ENCODE assay signal across 12 mouse cellular contexts in genomic region chr7:4297189-4297588, GRCm38 (mm10). TPM values are rescaled to one million over a fixed set of nuclear protein-coding genes. Genes with fewer than 3 reads are reported as not detected.
DNase-seq lines count a peak whose midpoint lies in the region; ATAC-seq and TF ChIP-seq lines count a peak whose summit lies in the region.
"Had no signal": no experiment of that assay in that cellular context is flagged by ENCODE, and none has a peak within 500 bp of the region (broad histone marks: within the 10 kb centered on the region; RNA-seq: fewer than 3 reads in every experiment).

No protein-coding gene starts in this region.

- dilution Hi-C loops in CH12.LX (cut with MboI; ENCODE audit: extremely low pct_ligation_motif_present, extremely low pct_unique_long_range_greater_than_20kb, low sequenced_read_pairs) = no loop called here

- no peak for DNase-seq in kidney, postnatal 0 days (ENCODE audit: low spot score)
- peak; percentile 79 for DNase-seq in CH12.LX (ENCODE audit: extremely low read depth)
- DNase-seq in Patski (ENCODE audit: low read depth, low spot score) = no peak
- DNase-seq in liver, embryonic 14.5 days (ENCODE audit: low read depth in 3 of 3, low spot score in 3 of 3) = peak in 1 of 3 experiments; percentile 2
- DNase-seq in gastrocnemius, postnatal 4 days (ENCODE audit: low spot score in 2 of 2) = no peak
- DNase-seq in MN1 (ENCODE audit: low spot score) = no peak
- DNase-seq: cerebellum, adult 9-11 months had no signal

- no peak overlapping the region for H3K4me3 ChIP-seq in kidney, postnatal 0 days (replicated peaks; ENCODE audit: low read depth, low read length)
- H3K4me3 ChIP-seq in kidney, embryonic 14.5 days (ENCODE audit: low read length) = no peak overlapping the region
- no peak overlapping the region for H3K4me3 ChIP-seq in CH12.LX (replicated peaks in 1 of 3; ENCODE audit: low read depth in 2 of 3, low read length in 2 of 3, poor library complexity in 1 of 3)
- no peak overlapping the region for H3K4me3 ChIP-seq in liver, embryonic 14.5 days (ENCODE audit: insufficient read depth in 1 of 2, low read depth in 2 of 2, low read length in 2 of 2)
- H3K4me3 ChIP-seq: limb, embryonic 13.5 days had no signal

- no peaks in the 10 kb centered on the region for H3K36me3 ChIP-seq in kidney, postnatal 0 days (ENCODE audit: insufficient read depth, low read length)
- no peaks in the 10 kb centered on the region for H3K36me3 ChIP-seq in kidney, embryonic 14.5 days (ENCODE audit: control insufficient read depth, insufficient read depth, low read length)
- H3K36me3 ChIP-seq in CH12.LX (replicated peaks in 1 of 2; ENCODE audit: control insufficient read depth in 1 of 2, insufficient read depth in 1 of 2, low read length in 1 of 2) = no peaks in the 10 kb centered on the region
- no peaks in the 10 kb centered on the region for H3K36me3 ChIP-seq in liver, embryonic 14.5 days (replicated peaks; ENCODE audit: control insufficient read depth, insufficient read depth, low read depth)
- H3K36me3 ChIP-seq: limb, embryonic 13.5 days had no signal

- in situ Hi-C loops in CH12.LX (cut with MboI; ENCODE audit: low pct_ligation_motif_present, low pct_unique_long_range_greater_than_20kb, low sequenced_read_pairs) = loop anchor here (10.0 kb wide), 1 partner anchor 138 kb away; no protein-coding TSS in a partner anchor
- in situ Hi-C loops in Patski (cut with MboI; ENCODE audit: low pct_unique_long_range_greater_than_20kb) = no loop called here

- WGBS in kidney, postnatal 0 days = 46% methylated on average over 1 of the region's 1 CpGs
- 39% methylated on average over 1 of the region's 1 CpGs for WGBS in kidney, embryonic 14.5 days
- WGBS in liver, embryonic 14.5 days (ENCODE audit: insufficient replicate concordance) = 28% methylated on average over 1 of the region's 1 CpGs

- no peaks in the 10 kb centered on the region for H3K9me3 ChIP-seq in kidney, postnatal 0 days (replicated peaks; ENCODE audit: low read length)
- no peaks in the 10 kb centered on the region for H3K9me3 ChIP-seq in kidney, embryonic 14.5 days (ENCODE audit: control insufficient read depth, low read length)
- no peaks in the 10 kb centered on the region for H3K9me3 ChIP-seq in CH12.LX (replicated peaks; ENCODE audit: low read length)
- no peaks in the 10 kb centered on the region for H3K9me3 ChIP-seq in liver, embryonic 14.5 days (ENCODE audit: control insufficient read depth, low read length)
- H3K9me3 ChIP-seq: limb, embryonic 13.5 days had no signal

- peak; percentile 34; the same call in 1 of the 2 replicates for TF ChIP-seq CTCF in kidney, postnatal 0 days (IDR thresholded peaks at IDR 0.05; ENCODE audit: low read depth)
- TF ChIP-seq CTCF in CH12.LX (conservative IDR thresholded peaks at IDR 0.05 in 1 of 2, IDR thresholded peaks at IDR 0.05 in 1 of 2; ENCODE audit: low read depth in 2 of 2, low read length in 2 of 2) = peak; percentile 62 to 88
- TF ChIP-seq CTCF in Patski (IDR thresholded peaks at IDR 0.05) = peak; percentile 46
- peak; percentile 59 for TF ChIP-seq CTCF in liver, embryonic 14.5 days (IDR thresholded peaks at IDR 0.05; ENCODE audit: low read depth)

- no peaks in the 10 kb centered on the region for H3K27me3 ChIP-seq in kidney, postnatal 0 days (ENCODE audit: insufficient read depth, low read length)
- H3K27me3 ChIP-seq in kidney, embryonic 14.5 days (ENCODE audit: control insufficient read depth, insufficient read depth, low read length) = no peaks in the 10 kb centered on the region
- H3K27me3 ChIP-seq in CH12.LX (replicated peaks) (no peaks in the 10 kb centered on the region), Patski (peaks cover 8% of the 10 kb centered on the region)
- no peaks in the 10 kb centered on the region for H3K27me3 ChIP-seq in liver, embryonic 14.5 days (ENCODE audit: control insufficient read depth, insufficient read depth, low read length)
- H3K27me3 ChIP-seq: limb, embryonic 13.5 days had no signal

- no peak for ATAC-seq in kidney, postnatal 0 days (replicated peaks; ENCODE audit: low FRiP score, low read depth)
- no peak for ATAC-seq in kidney, embryonic 14.5 days (ENCODE audit: low FRiP score, low TSS enrichment)
- ATAC-seq in Patski = no peak
- no peak for ATAC-seq in liver, embryonic 14.5 days (ENCODE audit: insufficient read depth)
- no peak; the same call in 1 of the 2 replicates for ATAC-seq in monocyte, adult 5-6 weeks (replicated peaks; ENCODE audit: insufficient number of reproducible peaks, low FRiP score, low TSS enrichment, poor library complexity, severe bottlenecking)

- H3K27ac ChIP-seq in kidney, postnatal 0 days = no peak overlapping the region
- no peak overlapping the region for H3K27ac ChIP-seq in kidney, embryonic 14.5 days (ENCODE audit: low read depth, low read length)
- H3K27ac ChIP-seq in CH12.LX (ENCODE audit: insufficient read depth, low read depth) = no peak overlapping the region
- no peak overlapping the region for H3K27ac ChIP-seq in liver, embryonic 14.5 days
- H3K27ac ChIP-seq: limb, embryonic 13.5 days had no signal

- H3K79me2 ChIP-seq in CH12.LX (replicated peaks; ENCODE audit: control insufficient read depth, extremely low read depth, insufficient read depth, poor library complexity, severe bottlenecking) = no peaks in the 10 kb centered on the region

- POLR2A ChIA-PET in Patski (lab: Charles Lee) = no interaction called here

- no peak overlapping the region for H3K4me2 ChIP-seq in kidney, postnatal 0 days (ENCODE audit: low read length)
- H3K4me2 ChIP-seq in kidney, embryonic 14.5 days (replicated peaks; ENCODE audit: low read depth, low read length) = no peak overlapping the region
- H3K4me2 ChIP-seq in CH12.LX (ENCODE audit: insufficient read depth, low read depth, poor library complexity, severe bottlenecking) = no peak overlapping the region
- no peak overlapping the region for H3K4me2 ChIP-seq in liver, embryonic 14.5 days (ENCODE audit: low read depth)
- H3K4me2 ChIP-seq: limb, embryonic 13.5 days had no signal

- CTCF ChIA-PET in Patski (lab: Charles Lee) = no interaction called here

- no peak for TF ChIP-seq POLR2A in CH12.LX (IDR thresholded peaks at IDR 0.05; ENCODE audit: low read depth, low read length)

- no peak for TF ChIP-seq EP300 in CH12.LX (IDR thresholded peaks at IDR 0.05; ENCODE audit: low read length)
- no peak for TF ChIP-seq EP300 in liver, embryonic 14.5 days (IDR thresholded peaks at IDR 0.05; ENCODE audit: low read depth)

- peak; percentile 67 for TF ChIP-seq RAD21 in CH12.LX (IDR thresholded peaks at IDR 0.05; ENCODE audit: low read depth, low read length)

- H3K9ac ChIP-seq in kidney, postnatal 0 days (ENCODE audit: low read depth, low read length) = no peak overlapping the region
- no peak overlapping the region for H3K9ac ChIP-seq in kidney, embryonic 14.5 days (ENCODE audit: low read depth, low read length)
- no peak overlapping the region for H3K9ac ChIP-seq in CH12.LX (ENCODE audit: insufficient read depth, low read depth)
- H3K9ac ChIP-seq in liver, embryonic 14.5 days (replicated peaks) = no peak overlapping the region
- H3K9ac ChIP-seq: limb, embryonic 13.5 days had no signal

- no peaks in the 10 kb centered on the region for H3K4me1 ChIP-seq in kidney, postnatal 0 days (replicated peaks; ENCODE audit: insufficient read depth, low read length)
- H3K4me1 ChIP-seq in kidney, embryonic 14.5 days (ENCODE audit: control insufficient read depth, insufficient read depth, low read length) = no peaks in the 10 kb centered on the region
- H3K4me1 ChIP-seq in CH12.LX (ENCODE audit: control insufficient read depth in 1 of 2, insufficient read depth in 2 of 2) = peaks cover 0 to 22% of the 10 kb centered on the region in 2 experiments; a peak in 2 of 4 replicates
- H3K4me1 ChIP-seq in liver, embryonic 14.5 days (replicated peaks; ENCODE audit: control insufficient read depth in 2 of 2, insufficient read depth in 2 of 2, low read length in 1 of 2) = no peaks in the 10 kb centered on the region
- H3K4me1 ChIP-seq: limb, embryonic 13.5 days had no signal

TF ChIP-seq in CH12.LX, 34 proteins besides CTCF, POLR2A, EP300 and RAD21 (continues in another document):
- TF ChIP-seq USF2 (conservative IDR thresholded peaks at IDR 0.05; ENCODE audit: low read depth, low read length) (no peak), SMC3 (IDR thresholded peaks at IDR 0.05; ENCODE audit: low read depth, low read length) (peak; percentile 87), ELF1 (IDR thresholded peaks at IDR 0.05; ENCODE audit: low read depth, low read length) (no peak), BHLHE40 (IDR thresholded peaks at IDR 0.05; ENCODE audit: low read depth, low read length) (peak; percentile 60), MYC (IDR thresholded peaks at IDR 0.05; ENCODE audit: low read depth, low read length) (0 out of 2 replicates have a peak, but pooled peaks have one; percentile 42), MAX (IDR thresholded peaks at IDR 0.05; ENCODE audit: low read length) (peak; percentile 37; the same call in 1 of the 2 replicates), MAFK (IDR thresholded peaks at IDR 0.05; ENCODE audit: insufficient replicate concordance, low read length) (no peak), MEF2A (IDR thresholded peaks at IDR 0.05; ENCODE audit: borderline replicate concordance, low read depth, low read length) (no peak), USF1 (IDR thresholded peaks at IDR 0.05; ENCODE audit: low read depth, low read length) (peak; percentile 14; the same call in 1 of the 2 replicates)

RNA-seq across cellular contexts. Expression of gene Ncr1, which starts 40.3 kb away (rescaled TPM):
- polyA plus RNA-seq in kidney, postnatal 0 days (2015; fragmentation: Nextera tagmentation; extraction: Ambion mirVana) = 0.11 TPM in 1 of 2 replicates, not detected in the other
- not detected in 2 replicates for polyA plus RNA-seq in kidney, embryonic 14.5 days (2014; fragmentation: Nextera tagmentation; extraction: Ambion mirVana)
- total RNA-seq in CH12.LX (2012; rRNA removed) (not detected in 2 replicates), CH12.LX (2014; rRNA removed) (not detected in 2 replicates)
- polyA plus RNA-seq in CH12.LX (2012; ENCODE audit: insufficient read length, low read depth) (not detected in 2 replicates), Patski (2021) (not detected)
- 0.03 TPM in 1 of 2 replicates, not detected in the other for polyA plus RNA-seq in liver, embryonic 14.5 days (2012; rRNA removed)
- polyA plus RNA-seq in liver, embryonic 14.5 days (2014; fragmentation: Nextera tagmentation; extraction: Ambion mirVana) = not detected in 2 replicates
- total RNA-seq in gastrocnemius, postnatal 4 days (2021) = not detected
- 398 to 1,289 TPM (median 424 TPM) in 3 replicates for total RNA-seq in monocyte, adult 5-6 weeks (2017)
- polyA plus RNA-seq: heart, embryonic 14.5 days; limb, embryonic 13.5 days; neural tube, embryonic 14.5 days had no signal

RNA-seq across cellular contexts. Expression of gene Lilra5, which starts 59.6 kb away (rescaled TPM):
- 0.17 and 0.33 TPM in 2 replicates for polyA plus RNA-seq in kidney, postnatal 0 days (2015; fragmentation: Nextera tagmentation; extraction: Ambion mirVana)
- polyA plus RNA-seq in kidney, embryonic 14.5 days (2014; fragmentation: Nextera tagmentation; extraction: Ambion mirVana) = not detected in 2 replicates
- not detected in 2 replicates for total RNA-seq in CH12.LX (2012; rRNA removed)
- total RNA-seq in CH12.LX (2014; rRNA removed) = not detected in 2 replicates
- not detected in 2 replicates for polyA plus RNA-seq in CH12.LX (2012; ENCODE audit: insufficient read length, low read depth)
- polyA plus RNA-seq in Patski (2021) = not detected
- 0.16 and 0.24 TPM in 2 replicates for polyA plus RNA-seq in liver, embryonic 14.5 days (2012; rRNA removed)
- polyA plus RNA-seq in liver, embryonic 14.5 days (2014; fragmentation: Nextera tagmentation; extraction: Ambion mirVana) = 0.43 and 0.44 TPM in 2 replicates
- total RNA-seq in gastrocnemius, postnatal 4 days (2021) = under 1 TPM in 1 of 2 experiments, not detected in 1; 0.13 TPM
- 52.6 to 82.8 TPM (median 69.9 TPM) in 3 replicates for total RNA-seq in monocyte, adult 5-6 weeks (2017)
- polyA plus RNA-seq: neural tube, embryonic 14.5 days had no signal
